Mouse (Mus musculus) small intestine, adult 10 weeks (tissue): ENCODE measurements around the gene Ttc38. TPM values are rescaled to one million over a fixed set of nuclear protein-coding genes. Genes with fewer than 3 reads are reported as not detected.

Experiments
- polyA plus RNA-seq: library from polyadenylated mRNA; stranded (reverse); fragments of 350-450 nt; fragmentation: Illumina TruSeq; extraction: RNeasy Lipid Tissue Mini Kit (QIAGEN cat#74804); gene quantifications from one replicate; pipeline ENCODE4 v1.2.3, GENCODE M21; 2014; ENCODE audit warnings: low replicate concordance

Ttc38 gene
- 5.5 TPM for polyA plus RNA-seq

GRCm38 (mm10) chr15:85831954-85832590 is at the start of gene Ttc38:
Gene Ttc38 (plus strand): TSS chr15:85832306.

DNA sequence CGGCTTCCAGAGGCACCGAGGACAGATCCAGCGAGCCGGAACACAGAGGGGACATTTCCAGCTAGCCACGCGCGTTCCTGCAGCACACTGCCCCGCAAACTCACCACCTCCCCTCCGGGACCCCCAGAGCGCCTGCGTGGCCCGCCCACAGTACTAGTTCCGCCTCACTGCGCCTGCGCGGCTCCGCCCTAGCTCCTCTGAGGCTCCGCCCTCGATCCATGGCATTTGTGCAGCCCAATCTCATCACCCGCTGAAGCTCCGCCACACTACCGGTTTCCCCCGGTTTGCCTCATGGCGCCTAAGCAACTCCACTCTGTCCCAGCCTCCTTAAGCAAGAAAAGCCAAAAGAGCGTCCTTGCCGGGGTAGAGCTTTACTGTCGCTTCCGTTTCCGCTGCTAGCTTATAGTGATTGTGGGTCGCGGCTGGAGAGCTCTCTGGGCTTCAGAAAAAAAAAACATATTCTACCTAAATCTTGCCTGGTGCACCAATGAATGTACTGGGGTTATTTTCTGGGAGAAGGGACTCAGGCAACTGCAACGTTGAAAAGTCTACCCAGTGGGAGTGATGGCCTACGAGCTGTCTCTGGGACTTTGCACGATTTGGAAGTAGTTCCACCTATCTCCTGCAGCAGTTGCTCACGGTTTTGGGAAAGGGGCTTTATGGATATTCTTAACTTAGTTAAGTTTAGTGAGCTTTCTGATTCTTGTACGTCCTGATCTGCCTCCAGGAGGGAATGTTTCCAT is 20.4 kb upstream of the Ttc38 start, which contains the start of gene Cdpf1:
TSS of gene Cdpf1 (minus strand) at position 163 of the 743 bp plus-strand sequence.

DNA sequence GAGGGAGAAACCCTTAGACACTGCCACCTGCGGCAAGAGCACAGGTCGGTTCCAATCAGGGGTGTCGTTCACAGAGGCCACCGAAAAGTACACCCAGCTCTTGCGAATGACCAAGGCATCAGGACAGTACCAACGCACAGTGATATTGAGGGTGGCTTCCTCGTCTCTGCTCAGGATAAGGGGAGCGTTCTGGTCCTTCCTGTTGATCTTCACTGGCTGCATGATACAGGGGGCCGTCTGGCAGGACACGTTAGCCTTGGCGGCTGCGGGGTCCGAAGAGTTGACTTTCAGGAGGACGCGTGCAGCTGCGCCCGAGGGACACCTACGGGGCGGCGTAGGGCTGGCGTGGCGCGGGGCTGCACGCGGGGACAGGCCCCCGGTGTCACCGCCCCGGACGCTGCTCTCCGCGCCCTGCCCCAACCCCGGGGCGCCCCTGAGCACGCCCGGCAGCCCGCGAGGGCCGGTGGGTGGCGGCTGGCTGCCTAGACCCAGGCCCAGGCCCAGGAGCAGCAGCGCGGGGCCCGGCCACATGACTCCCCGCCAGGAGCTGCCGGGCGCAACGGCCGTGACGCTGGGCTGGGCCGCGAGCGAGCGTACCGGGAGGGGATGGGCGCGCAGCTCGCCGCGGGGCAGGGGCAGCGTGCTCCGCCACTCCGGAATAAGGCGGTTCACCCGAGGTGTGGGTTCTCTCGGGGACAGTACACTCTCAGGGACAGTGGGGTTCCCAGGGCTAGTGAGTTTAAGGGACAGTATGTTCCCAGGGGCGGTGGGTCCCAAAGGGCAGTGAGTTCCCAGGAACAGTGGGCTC is 10.7 kb upstream of the Ttc38 start, which contains the start of gene Pkdrej:
TSS of gene Pkdrej (minus strand) at position 532 of the 808 bp plus-strand sequence.

DNA sequence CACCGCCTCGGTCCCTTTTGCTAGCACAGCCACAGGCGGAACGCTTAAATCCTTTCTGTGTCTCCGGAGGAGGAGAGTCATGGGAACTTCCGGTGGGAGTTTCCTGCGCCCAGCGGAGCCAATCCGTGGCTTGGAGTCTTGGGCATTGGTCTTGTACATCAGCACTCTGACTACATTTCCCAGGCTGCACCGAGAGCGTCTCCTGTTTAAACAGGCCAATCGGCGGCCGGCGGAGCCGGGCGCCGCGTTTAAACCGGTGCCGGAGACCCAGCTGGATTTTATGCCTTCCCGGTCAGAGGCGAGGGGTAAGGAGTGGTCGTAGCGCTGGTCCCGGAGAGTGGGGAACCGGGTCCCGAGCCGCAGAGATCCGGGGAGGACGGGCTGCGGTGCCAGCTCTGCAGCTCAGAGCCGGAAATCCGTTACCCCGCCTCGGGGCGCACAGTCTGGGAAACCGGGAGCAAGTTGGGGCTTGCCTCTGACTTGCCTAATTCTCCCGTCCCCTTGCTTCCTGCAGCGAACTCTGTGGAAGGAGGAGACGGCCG is 27.5 kb downstream of the Ttc38 start, which contains the start of gene Gtse1:
TSS of gene Gtse1 (plus strand) at position 256 of the 542 bp plus-strand sequence.

DNA sequence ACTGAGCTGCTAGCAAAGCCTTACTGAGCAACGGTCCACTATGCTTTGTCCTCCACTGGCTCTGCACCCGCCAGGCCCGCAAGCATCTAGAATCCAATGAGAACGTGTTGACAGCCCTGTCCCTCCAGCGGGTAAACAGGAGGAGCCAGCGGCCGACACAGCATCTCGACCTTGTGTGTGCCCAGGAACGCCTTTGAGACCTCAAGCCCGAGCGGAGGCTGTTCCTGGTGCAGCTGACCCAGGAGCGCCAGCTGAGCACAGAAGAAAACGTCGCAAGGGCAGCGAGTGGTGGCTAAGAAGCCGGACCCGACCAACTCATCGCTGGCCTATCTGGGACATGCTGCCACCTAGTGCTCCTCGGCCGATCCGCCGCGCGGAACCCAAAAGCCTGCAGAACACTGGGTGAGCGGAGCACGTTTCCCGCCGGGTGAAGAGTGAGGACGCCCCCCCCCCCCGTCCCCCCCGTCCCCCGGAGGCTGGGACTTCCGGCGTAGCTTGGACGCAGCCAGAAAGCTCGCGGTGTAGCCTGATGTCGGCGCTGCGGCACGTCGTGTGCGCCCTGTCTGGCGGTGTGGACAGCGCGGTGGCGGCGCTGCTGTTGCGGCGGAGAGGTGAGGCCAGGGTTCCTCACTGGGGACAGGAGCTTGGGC is 46.9 kb downstream of the Ttc38 start, which contains the start of gene Trmu:
TSS of gene Trmu (plus strand) at position 465 of the 650 bp plus-strand sequence.

Other genes with a start within 250 kb of the Ttc38 start
- gene Wnt7b, start 249.8 kb upstream of the Ttc38 start, polyA plus RNA-seq: not detected
- gene Ppara, start 97.3 kb upstream of the Ttc38 start, polyA plus RNA-seq: 10.1 TPM
- 2.0 TPM for gene Cdpf1, start 20.6 kb upstream of the Ttc38 start, polyA plus RNA-seq
- 0.04 TPM for gene Pkdrej, start 10.6 kb upstream of the Ttc38 start, polyA plus RNA-seq
- not detected for gene Gtse1, start 27.4 kb downstream of the Ttc38 start, polyA plus RNA-seq
- 7.1 TPM for gene Trmu, start 47.0 kb downstream of the Ttc38 start, polyA plus RNA-seq
- 0.11 TPM for gene Celsr1, start 201.5 kb downstream of the Ttc38 start, polyA plus RNA-seq
- gene Gramd4, start 225.4 kb downstream of the Ttc38 start, polyA plus RNA-seq: 3.4 TPM